Mouse (Mus musculus) liver, embryonic 14.5 days (tissue): ENCODE results near the gene Krt5.

Source experiments
- CTCF ChIP-seq: IDR thresholded peaks from 2 replicates; pipeline ENCODE4 v1.5.1; 2016; ENCODE audit warnings: antibody characterized with exemption, low read depth, control low read depth
- EP300 ChIP-seq: IDR thresholded peaks from 2 replicates; pipeline ENCODE4 v1.6.1; 2016; ENCODE audit warnings: antibody characterized with exemption, low read depth

DNA sequence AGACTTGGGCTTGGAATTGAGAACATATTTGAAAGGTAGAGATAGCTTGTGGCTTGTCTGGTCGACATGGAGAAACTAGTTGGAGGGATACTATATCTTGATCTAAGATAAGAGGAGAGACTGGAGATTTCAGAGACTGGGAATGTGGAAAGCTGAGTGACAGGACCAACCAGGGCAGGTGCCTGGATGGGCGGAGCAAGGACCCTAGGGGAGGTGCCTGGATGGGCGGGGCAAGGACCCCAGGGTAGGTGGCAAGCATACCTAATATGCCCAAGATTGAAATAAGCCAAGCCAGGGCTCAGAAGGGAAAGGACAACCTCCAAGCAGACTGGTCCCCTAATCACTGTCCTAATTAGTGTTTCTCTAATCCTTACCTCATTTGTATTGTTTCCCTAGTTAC lies 13.5 kb downstream of the Krt5 start:
- TF ChIP-seq CTCF (no peak), EP300 (no peak)
